Mouse (Mus musculus): ENCODE measurements at regions not wholly inside any gene's neighbourhood (a gene's known extent, or its start where the extent isn't known, plus 50 kb on each side); places are given as distances from the start of the nearest gene placed in this dataset.
"Not testable (repeated sequence)": the region's sequence is repeated elsewhere in the genome, so short reads cannot be mapped to it uniquely, and the experiment has no call there.

DNA sequence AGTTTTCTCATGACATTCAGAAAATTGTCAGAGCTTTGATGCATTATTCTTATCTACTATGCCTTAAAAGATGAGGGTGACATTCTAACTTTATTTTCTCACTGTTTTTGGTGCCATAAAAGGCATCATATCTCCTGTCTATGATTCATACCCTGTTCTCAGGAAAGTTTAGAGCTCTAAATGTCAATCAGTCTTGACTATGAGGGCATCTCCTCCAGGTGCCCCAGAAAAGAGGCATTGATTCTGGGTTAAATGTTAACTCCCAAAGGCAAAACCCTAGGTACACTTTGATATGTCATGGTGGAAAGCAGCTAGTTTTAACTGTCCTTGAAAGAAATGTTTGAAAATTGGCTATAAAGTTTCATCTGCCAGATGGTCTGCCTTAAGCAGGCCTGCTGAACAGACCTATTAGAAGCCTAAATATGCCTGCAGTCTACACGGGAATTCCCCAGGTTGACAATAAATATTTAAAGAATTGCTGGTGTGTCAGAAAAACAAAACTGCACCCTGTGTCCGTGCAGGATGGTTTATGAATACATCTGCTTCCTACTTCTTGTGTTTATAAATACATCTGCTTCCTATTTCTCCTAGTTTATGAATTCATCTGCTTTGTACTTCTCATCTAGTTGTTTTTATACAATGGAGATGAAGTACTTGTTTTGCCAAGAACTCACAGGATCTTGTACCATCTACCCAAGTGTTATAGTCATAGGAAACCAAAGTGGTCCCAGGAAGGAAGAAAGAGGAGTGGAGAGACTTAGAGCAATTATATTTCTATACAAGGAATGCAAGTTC, 172.3 kb downstream of the Snca start:
- no peak for DNase-seq (ENCODE audit: low spot score)

DNA sequence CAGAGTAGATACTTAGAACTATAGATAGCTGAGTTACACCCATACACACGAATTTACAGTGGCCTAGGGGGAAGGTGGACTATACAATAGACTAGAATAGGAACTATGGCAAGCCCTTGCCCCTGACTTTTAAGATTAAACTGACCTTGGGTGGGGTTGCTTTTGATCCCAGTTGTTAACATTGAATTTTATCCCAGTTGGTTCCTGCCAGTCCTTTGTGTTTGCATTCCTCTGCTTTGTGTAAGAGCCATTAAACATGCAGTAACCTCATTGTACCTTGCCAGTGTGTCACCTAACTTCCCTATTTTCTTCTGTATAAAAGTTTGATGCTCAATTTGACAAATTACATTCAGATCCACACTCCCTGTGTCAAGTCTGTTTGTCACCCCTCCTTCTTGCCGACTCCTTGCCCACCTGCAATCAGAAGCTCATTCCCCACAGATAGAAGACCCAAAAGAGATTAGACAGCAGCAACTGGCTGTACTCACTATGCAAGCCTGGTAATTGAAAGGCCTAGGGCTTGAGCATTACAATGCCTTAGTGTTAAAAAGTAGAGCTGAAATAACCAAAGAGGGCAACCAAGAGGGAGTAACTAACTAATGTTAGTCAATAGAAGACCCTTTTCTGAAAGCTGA, 182.6 kb downstream of the Snca start:
- not testable (repeated sequence) for DNase-seq (ENCODE audit: low spot score)

DNA sequence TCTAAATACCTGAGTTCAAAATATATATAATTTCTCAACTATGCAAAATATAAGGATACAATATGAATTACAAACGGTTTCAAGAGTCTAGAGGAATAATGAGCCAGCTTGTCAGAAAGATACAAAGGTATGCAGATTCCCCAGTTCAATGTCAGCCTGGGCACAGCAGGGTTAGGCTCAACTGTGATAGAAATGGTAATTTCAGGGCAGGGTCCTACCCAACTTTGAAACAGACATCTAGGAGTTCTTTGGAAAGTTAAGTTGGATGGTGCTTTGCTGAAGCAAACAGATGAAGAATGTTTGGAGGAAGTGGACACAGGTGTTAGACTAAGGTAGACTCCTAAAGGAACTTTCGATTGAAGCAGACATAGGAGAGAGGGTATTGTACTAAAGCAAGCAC, 187.4 kb downstream of the Snca start:
- DNase-seq (ENCODE audit: low spot score) = no peak

DNA sequence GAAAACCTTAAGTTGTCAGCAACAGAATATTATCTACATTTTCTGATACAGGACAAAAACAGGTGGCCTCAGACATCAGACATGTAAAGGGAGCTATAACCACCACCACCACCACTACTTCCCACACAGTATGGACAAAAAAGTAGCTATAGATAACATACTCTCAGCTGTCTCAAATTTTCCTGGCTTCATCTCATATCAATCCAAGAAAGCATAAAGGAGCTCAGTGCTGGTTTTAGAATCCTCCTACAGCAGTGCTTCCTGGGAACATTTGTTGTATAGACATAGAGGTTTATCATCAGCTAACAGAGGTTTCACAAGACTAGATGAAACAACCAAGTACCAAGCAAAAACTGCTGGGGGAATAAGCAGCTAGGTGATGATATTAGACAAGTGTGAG, 213.3 kb downstream of the Snca start:
- no peak for DNase-seq (ENCODE audit: low spot score)

DNA sequence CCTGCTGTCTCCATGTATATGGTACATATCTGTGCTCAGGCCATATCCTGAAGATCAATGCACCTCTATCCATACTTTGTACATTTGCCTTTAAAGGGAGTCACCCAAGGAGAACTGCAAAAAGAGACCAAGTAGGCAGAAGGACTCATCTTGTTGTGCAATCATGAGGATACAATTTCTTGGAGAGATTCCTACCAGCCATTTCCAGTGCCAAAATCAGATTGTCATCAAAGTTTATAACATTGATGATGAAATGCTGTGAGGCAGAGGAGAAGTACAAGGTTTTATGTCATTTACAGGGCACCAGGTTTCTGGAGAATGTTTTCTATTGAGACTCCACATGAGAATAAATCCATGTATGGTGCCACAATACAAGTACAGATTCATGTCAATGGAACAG, 229.5 kb downstream of the Snca start:
- no peak for DNase-seq (ENCODE audit: low spot score)

DNA sequence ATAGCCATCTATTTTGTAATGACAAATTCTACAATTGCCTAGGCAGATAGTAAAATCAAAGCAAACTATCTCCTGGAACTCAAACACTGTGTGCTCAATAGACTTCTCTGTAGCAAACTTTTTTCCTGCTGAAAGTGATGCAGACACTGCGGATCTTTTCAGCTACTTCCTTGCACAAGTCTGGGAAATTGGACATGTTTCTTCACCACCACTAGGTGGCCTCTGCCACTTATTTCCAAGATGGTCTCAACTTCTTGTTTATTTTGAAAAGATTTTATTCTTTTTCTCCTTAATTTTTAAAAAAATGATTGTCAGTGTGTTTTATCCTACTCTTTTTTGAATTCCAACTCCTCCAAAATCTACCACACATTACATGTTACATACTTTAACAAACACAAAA, 265.4 kb downstream of the Snca start:
- DNase-seq (ENCODE audit: low spot score) = no peak

DNA sequence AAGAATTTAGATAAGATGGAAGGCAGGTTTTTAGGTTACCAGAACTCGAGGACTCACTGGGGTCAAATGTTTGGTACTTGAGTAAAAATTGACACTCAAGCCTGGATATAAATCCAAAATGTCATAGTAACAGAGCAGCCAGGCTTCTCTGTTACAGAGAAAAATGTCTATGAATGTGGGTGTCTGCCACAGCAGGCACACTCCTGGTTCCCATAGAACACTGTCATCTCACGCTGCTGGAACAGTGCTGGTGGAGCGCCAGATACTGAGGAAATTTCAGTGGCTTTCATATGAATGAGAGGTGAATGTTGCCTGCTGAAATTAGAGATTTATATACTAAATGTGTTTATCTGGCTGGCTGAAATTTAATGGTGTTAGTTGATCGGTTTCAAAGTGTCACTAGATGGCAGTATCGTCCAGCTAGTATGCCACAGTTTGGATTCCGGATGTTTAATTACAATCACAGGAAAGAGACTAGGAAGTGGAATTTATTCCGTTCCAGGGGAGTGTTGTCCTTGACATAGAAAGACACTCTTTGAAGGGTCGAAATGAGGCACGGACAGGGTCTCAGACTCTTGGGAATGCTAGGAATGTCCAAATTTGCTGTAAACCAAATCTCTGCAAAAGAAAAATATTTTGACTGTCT, 273.9 kb downstream of the Snca start:
- peak; percentile 18 for DNase-seq (ENCODE audit: low spot score)

Measured in adipocyte (in vitro differentiated cells).